Mouse (Mus musculus) gastrocnemius, postnatal 25 days (tissue): ENCODE measurements around the gene Eme1. TPM values are rescaled to one million over a fixed set of nuclear protein-coding genes. Genes with fewer than 3 reads are reported as not detected.
"Not testable (repeated sequence)": the region's sequence is repeated elsewhere in the genome, so short reads cannot be mapped to it uniquely, and the experiment has no call there.

Source experiments
- DNase-seq: peaks from one replicate; pipeline ENCODE4 v3.0.0; 2022
- long read RNA-seq, 2 experiments: library from polyadenylated mRNA; stranded (forward); transcript quantifications; one replicate each; pipeline ENCODE4 v2.0.0; 2021
- total RNA-seq, 2 experiments: library from RNA; stranded (reverse); gene quantifications; 1 replicate in 1 of 2; 2 replicates in 1 of 2; pipeline ENCODE4 v1.2.3; 2021

Eme1 gene
- under 1 TPM in 1 of 2 experiments, not detected in 1; 0.48 TPM for total RNA-seq
- long read RNA-seq, experiment 1: 0 reads
- long read RNA-seq, experiment 2: 0 reads

DNA sequence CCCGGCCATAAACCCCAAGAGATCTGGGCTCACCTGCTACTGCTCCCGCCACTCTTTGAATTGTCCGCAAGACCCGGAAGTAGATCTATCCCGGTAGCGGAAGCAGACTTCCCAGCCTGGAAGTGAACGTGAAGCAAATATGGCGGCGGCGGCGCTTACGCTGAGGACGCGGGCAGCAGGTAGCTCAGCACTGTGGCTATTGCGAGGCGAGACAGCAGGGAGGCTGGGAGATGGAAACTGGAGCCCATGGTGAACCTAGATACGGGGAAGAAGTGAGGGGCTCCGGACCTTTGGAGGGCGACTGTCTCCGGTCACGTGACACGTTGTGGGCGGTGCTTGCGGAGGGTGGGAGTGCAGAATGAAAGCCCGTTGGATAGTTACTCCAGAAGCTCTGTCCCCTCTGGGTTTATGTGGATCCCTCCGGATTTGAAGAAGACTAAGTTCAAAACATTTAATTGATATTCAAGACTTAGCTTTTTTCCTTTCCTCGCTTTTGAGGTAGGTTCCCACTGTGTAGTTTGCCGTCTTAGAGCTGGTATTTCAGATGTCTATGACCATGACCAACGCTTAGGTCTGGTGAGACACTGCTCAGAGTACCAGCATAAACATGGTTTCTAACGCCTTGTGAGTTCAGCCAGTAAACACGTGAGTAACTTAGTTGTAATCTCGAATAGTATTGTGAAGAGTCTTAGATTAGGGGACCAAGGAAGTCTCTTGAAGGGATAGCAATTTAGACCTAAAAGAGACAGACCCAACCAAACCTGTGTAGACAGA, at the start of gene Eme1, which contains the start of gene Mrpl27:
Gene Eme1 (minus strand): TSS at position 302 of the 774 bp plus-strand sequence.
Gene Mrpl27 (plus strand): TSS at position 105 of the 774 bp plus-strand sequence.
- peak; percentile 78 for DNase-seq

DNA sequence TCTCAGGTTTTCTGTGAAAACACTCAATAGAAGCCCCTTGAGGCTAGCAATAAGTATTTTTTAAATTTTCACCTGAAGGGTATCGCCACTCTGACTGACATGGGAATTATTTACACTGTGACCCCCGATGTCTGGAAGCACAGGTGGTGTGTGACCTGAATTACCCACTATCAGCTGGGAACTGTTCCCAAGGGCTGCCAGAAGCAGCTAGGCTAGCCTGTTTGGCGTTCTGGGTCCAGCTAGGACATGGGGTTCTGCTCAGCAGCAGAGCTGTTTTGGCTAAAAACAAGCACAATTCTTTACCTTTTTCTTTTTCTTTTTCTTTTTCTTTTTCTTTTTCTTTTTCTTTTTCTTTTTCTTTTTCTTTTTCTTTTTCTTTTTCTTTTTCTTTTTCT, 48.4 kb upstream of the Eme1 start:
- DNase-seq: no peak

DNA sequence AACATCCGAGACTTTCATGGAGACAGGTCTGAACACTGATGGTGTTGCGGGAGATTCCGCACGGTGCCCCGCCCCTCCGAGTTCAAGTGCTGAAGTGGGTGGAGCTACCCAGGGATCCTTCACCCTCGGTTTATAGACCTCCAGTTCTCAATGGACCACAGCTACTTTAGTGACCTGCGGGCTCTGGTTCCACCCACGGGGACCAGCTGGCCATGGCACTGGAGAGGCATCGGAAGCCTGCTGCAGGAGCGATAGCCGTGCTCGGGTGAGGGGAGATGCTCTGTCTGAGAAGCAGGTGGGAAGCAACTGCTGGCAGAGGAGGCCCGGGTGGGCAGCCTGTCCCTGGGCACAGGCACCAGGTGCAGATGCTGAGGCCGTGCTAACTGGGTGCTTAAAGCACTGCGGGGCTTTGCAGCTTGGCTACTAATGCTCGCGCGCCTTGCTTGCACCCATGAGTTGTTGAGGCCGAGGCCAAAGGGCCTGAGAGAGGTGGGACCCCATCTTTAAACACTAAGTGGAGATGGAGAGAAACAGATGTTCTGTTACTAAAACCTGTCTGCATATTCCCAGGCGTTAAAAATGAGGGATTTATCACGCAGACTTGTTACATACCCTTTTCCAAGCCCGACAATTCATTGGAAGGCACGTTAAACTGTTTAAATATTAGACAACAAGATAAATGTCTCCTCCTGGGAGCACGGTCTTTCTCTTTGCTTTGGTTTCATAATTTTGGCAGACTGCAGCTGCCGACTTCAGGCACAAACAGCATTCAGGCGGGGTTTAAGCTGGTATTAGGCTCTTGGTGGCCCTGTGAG, 47.8 kb upstream of the Eme1 start:
- DNase-seq: no peak

DNA sequence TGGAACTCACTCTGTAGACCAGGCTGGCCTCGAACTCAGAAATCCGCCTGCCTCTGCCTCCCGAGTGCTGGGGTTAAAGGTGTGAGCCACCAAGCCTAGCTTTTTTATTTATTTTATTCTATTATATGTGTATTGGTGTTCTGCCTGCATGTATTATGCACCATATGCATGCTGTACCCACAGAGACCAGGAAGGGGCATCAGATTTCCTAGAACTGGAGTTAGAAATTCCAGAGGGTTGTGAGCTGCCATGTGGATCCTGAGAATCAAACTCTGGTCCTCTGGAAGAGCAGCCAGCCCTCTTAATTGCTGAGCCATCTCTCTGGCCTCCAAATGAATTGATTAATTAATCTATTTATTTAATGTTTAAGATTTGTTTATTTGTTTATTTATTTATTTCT, 45.6 kb upstream of the Eme1 start:
- no peak for DNase-seq

DNA sequence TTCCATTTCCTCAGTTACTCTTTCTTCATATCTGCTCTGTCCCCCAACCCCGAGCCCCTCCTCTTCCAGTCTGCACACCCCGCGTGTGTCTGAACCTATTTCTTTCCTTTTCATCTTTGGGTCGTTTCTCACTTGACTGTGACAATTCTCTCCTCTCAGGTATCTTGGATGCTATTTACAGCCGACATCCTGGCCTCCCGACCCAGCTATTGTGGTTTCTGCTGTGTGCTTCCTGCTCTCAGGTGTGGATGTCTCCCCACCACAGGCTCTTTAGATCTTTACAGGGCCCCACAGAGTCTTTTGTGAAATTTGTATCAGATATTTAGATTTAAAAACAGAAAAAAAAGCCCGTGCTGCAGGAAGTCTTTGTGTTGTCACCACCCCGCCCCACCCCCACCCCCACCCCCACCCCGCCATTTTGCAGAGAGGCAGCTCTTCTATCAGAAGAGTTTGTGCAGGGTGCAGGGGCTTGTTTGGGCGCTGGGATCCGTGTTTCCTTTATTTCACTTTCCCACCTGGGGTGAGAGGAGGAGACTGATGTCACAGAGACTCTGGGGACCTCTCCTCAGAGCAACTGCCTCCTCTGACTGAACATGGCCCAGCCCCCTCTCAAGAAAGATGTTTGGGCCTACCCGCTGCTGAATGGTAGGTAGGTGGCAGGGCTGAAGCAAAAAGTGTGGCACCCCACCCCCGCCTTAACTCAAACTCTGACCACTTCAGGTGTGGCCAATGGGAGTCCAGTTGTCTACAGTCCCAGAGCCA, 44.1 kb upstream of the Eme1 start:
- DNase-seq: no peak

DNA sequence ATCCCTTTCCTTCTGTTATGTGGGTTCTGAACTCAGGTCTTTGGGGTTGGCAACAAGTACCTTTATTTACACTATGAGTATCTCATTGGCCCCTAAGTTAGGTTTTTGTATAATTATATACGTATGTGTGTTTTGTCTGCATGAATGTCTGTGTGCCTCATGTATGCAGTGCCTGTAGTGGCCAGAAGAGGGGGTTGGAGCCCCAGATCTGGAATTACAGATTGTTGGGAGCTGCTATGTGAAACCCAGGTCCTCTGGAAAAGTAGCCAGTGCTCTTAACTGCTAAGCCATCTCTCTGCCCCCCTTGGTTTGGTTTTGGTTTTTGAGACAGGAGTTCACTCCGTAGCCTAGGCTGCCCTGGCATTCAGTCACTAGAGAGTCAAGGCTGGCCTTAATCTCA, 43.4 kb upstream of the Eme1 start:
- no peak for DNase-seq

DNA sequence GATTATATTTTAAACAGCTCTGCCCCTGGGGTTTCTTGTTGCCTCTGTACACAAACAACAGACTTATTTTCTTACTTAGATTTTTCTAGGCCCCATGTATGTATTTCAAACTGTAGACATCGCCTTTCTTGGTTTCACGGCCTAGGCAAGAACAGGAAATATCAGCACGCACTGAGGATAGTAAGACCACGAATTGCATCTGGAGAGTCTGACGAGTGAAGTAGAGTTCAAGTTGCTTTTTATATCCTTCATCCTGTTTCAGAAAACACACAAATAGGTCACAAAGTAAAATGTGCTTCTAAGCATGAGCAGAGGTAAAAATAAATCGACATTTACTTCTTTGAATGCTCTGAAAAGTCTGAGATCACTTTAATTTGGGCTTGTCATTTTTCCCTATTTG, 41.7 kb upstream of the Eme1 start:
- DNase-seq: no peak

DNA sequence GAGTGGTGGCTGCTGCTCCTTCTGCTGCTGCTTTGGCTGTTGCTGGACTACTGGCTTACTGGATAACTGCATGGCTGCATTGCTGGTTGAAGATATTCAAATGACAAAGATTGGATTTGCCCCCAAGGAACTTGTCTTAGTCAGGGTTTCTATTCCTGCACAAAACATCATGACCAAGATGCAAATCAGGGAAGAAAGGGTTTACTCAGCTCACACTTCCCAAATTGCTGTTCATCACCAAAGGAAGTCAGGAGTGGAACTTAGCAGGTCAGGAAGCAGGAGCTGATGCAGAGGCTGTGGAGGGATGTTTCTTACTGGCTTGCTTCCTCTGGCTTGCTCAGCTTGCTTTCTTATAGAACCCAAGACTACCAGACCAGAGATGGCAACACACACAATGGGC, 38.7 kb upstream of the Eme1 start:
- DNase-seq: not testable (repeated sequence)

DNA sequence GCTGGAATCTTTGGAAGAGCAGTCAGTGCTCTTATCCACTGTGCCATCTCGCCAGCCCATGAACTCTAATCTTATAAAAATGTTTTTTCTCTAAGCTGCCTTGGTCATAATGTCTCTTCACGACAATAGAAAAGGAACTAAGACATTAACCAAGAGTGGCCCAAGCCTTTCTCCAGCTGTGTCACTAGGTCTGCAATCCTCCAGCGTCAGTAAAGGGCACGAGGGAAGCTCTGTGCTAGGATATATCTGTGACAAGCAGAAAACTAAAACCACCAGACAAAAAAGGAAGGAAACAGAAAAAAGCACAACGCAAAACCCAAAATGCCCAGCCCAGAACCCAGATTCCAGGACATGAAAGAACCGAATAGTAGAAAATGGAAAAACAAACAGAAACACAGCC, 33.4 kb upstream of the Eme1 start:
- no peak for DNase-seq

DNA sequence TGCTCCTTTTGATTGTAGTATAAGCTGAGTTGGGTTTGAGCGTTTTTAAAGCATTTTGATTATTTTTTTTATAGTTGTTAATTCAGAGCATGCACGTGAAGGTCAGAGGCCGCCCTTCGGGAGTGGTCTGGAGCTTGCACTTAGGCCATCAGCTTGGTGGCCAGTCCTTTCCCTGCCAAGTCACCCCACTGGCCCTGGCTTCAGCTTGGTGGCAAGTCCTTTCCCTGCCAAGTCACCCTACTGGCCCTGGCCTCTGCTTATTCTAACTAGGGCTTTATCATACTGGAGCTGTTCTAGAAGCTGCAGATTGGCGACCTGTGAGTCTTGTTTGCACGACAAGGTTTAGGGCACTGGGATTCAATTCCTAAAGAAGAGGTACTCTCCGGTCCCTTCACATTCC, 28.7 kb upstream of the Eme1 start:
- DNase-seq: no peak

DNA sequence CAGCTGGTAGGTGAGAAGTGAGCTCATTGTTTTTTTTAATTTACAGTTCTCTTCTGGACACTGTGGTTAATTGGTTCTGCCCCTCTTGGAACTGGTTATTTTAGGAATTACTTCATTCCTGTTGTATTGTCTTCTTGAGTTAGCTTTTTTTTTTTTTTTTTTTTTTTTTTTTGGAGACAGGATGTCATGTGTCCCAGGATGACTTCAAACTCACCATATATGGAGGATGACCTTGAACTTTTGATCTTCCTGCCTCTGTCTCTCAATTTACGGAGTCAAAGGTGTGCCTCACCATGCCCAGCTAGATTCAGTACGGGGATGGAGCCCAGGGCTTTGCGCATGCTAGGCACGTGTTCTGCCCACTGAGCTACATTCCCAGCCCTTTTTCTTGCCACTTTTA, 27.9 kb upstream of the Eme1 start:
- no peak for DNase-seq

DNA sequence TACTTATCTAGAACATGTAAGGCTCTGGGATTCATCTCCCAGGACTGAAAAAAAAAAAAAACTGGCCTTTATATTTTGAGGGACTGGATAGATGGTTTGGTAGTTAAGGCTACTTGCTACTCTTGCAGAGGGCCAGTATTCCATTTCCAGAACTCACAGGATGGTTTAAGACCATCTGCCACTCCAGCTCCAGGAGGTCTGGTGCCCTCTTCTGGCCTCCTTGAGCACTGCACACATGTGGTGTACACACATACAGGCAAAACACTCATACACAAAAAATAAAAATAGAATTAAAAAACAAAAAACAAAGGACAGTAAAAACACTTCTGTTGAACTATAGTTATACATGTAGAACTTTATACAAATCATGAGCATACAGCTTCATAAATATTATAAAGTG, 26.9 kb upstream of the Eme1 start:
- DNase-seq: no peak

DNA sequence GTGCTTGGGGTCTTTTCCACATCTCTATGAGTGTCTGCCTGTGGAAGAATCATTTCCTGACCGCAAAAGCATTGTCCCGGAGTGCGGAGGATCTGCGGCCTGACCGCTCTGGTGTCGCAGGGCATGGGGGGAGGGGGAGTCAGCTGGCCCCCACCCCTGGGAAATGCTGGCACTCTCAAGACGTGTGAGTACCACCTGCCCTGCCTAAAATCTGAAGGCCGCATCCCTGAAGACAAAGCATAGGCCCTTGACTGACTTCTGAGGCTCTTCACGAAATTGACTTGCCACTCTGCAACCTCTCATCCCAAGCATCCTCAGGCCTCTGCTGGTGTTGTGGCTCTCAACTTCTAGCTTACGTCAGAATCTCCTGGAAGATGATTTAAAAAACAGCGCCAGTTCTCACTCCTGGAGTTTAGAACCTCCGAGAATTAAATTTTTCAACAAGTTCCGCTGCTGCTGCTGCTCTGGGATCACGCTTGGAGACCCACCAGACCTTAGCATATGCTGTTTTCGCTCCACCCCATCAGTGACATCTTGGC, 23.9 kb upstream of the Eme1 start:
- DNase-seq: no peak

DNA sequence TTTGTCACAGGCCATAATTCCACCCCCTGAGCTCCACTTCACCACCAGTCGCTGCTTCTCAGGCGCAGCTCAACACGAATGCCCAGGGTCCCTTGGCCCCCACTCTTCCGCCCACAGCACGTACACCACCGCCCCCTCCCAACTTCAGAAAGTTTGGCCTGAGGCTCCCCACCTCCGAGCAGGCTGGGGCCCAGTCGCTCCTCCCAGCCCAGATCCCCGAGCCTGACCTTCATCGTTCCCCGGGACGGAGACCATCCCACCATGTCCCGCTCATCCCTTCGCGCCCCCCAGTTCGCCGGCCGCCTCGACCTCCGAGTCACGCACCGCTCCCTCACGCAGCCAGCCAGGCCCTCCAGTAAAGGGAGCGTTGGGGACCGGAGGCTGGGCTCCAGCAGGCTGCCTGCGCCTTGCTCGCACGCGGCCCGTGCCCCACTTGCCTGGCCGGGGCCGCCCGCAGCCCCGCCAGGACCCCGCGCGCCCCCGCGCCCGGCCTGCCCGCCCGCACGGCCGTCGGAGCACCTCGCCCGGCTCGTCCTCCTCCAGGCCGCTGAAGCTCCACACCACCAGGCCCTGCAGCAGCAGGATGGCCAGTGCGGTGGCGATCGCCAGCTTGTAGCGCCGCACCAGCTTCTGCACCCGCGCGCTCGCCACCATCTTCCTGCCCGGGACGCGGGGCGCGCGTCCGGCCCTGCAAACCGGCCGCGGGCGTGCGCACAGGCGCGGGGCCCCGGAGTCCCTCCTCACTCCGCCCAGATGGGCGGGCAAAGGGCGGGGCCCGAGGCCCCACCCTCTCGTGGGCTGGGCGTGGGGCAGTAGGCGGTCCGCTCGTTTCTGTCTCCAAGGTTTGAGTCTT, 23.2 kb upstream of the Eme1 start, which contains the start of gene Xylt2:
Gene Xylt2 (minus strand): TSS at position 762 of the 853 bp plus-strand sequence.
- DNase-seq: peak; percentile 94

DNA sequence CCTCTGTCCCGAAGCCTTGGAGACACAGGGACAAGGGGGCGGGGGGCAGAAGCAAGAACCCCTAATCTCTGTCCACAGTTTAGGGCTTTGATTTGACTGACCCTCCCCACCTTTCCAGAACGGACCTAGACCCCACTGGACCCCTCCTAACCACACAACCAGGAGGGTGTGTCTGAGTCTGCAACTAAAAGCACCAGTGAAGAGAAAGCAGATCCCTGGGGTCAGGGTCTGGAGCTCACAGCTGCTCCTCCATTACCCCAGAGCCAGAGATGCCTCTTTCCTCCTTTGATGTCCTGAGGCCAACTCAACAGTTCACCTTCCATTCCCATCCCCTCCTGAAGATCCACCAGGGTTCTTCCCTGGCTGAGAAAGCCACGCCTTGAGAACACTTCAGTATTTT, 22.5 kb upstream of the Eme1 start:
- no peak for DNase-seq

DNA sequence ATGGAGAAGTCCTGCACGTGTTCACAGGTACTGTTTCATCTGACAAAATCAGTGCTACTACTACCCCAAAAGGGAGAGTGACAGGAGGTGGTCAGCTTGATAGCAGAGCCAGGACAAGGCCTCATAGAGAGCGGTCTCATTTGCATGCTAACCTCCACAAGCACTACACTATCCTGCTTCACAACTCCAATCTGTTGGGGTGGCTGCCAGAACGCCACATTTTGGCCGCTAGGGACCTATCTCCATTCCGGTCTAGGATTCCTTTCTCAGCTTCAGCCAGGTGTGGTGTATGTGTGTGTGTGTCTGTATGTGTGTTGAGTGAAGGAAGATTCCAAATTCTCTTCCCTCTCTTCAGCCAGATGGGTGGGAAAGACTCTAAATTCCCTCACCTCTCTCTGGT, 21.7 kb upstream of the Eme1 start:
- DNase-seq: no peak

DNA sequence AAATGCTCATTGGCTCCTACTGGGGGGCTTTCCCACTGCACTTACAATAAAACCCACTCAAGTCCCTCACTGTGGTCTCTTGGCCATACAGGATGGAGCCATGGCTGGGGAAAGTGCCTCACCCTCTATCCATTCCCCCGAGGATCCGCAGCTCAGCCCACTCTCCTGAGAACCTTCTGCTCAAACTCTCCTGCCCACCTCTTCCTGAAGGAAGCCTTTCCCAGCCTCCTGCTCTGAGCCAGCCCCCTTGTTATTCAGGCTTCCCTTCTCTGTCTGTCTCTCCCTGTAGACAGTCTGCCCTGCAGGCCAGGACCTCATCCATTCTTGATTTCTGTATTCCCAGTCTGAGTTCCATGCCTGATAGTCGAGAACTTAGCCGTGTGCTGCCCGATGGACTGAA, 21.2 kb upstream of the Eme1 start:
- no peak for DNase-seq

DNA sequence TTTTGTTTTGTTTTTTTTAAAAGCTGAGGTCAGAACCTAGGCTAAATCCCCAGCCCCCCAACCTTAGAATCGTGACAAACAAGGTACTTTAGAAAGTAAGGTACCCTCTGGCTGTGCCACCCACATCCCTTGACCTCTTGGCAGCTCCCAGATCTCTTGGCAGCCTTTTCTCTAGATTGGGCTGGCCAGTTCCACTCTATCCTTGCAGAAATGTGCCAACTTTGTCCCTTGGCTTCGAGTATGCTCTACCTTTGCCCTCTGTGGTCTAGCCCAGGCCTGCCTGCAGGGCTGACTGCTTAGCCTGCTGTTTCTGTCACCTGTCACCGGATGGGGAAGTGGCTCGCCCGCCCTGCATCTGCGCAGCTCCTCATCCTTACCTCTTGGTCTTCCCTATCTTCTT, 11.5 kb upstream of the Eme1 start:
- DNase-seq: no peak

DNA sequence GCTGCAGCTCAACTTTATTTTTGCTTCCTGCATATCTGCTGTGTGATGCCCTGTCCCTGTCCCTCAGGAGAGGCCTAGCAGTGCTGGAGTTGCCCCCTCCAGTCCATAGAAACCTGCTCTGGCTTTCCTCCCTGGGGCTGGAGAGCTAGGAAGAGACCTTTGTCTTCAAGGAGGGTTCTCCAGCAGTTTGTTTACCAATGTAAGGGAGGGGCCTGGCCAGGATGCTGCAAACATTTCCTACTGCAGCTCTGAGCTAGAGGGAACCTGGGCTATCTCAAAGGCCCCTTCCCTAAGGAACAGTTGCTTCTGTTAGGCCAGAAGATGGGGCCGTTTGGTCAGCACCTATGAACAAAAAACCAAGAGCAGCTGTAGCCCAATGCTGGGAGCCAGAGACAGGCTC, 7.6 kb upstream of the Eme1 start:
- no peak for DNase-seq

DNA sequence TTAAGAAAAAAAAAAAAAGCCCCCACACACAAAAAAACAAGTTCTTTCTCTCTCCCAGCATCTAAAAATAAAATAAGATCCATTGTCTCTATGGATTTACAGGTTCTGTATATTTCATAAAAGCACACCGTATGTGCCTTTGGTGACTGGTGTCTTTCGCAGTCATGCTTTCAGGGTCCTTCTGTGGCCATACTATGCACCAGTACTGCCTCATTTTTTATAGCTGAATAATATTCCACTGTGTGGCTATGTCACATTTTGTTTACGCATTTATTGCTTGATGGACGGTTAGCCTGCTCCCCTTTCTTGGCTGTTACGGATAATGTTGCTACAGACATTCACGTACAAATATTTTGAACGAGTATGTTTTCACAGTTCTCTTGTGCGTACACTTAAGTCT, 791 bp downstream of the Eme1 start:
- DNase-seq: no peak

DNA sequence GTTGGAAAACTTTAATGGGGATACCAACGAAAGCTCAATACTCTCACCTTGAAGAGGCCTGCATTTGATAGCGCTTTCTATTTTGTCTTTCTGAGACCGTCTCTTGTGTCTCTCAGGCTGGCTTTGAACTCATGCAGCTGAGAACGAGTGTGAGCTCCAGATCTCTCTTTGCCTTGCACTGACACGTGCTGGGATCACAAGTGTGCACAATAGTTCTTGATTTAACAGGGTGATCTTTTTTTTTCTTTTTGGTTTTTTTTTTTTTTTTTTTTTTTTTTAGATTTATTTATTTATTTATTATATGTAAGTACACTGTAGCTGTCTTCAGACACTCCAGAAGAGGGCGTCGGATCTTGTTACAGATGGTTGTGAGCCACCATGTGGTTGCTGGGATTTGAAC, 2.5 kb downstream of the Eme1 start:
- not testable (repeated sequence) for DNase-seq
